Mouse (Mus musculus): ENCODE results near the gene Zfp386. TPM values are rescaled to one million over a fixed set of nuclear protein-coding genes. Genes with fewer than 3 reads are reported as not detected.

Zfp386 gene
- total RNA-seq, 4 experiments from 2014 or later, result 22.9 to 26.8 (median 24.2) TPM

- DNase-seq (ENCODE audit: low spot score in 2 of 2), result no peak
Observed at GRCm38 (mm10) chr12:116089836-116090235, 42.3 kb downstream of the Zfp386 start.

- DNase-seq (ENCODE audit: low spot score in 2 of 2), result no peak
Observed at GRCm38 (mm10) chr12:116094765-116095555, 47.4 kb downstream of the Zfp386 start.

GRCm38 (mm10) chr12:116096361-116096904 lies 48.9 kb downstream of the Zfp386 start:
- DNase-seq (ENCODE audit: low spot score in 2 of 2), result no peak

GRCm38 (mm10) chr12:116097166-116097565 lies 49.6 kb downstream of the Zfp386 start:
- no peak for DNase-seq (ENCODE audit: low spot score in 2 of 2)

- DNase-seq (ENCODE audit: low spot score in 2 of 2), result no peak
Observed at GRCm38 (mm10) chr12:116101945-116102344, 54.4 kb downstream of the Zfp386 start.

- no peak for DNase-seq (ENCODE audit: low spot score in 2 of 2)
Observed at GRCm38 (mm10) chr12:116109451-116110353, 62.2 kb downstream of the Zfp386 start.

GRCm38 (mm10) chr12:116111007-116111694 lies 63.6 kb downstream of the Zfp386 start:
- no peak for DNase-seq (ENCODE audit: low spot score in 2 of 2)

Other genes with a start within 250 kb of the Zfp386 start
- 1 to 10 TPM in 2 of 4 experiments, under 1 TPM in 2; 0.77 to 1.5 (median 1.0) TPM for gene Vipr2, start 30.0 kb downstream of the Zfp386 start, total RNA-seq (2022)
- gene Wdr60, start 215.3 kb downstream of the Zfp386 start, total RNA-seq (2022), result 10 to 100 TPM; 13.8 to 19.6 (median 14.2) TPM
- gene Gm11027, start 227.7 kb downstream of the Zfp386 start, total RNA-seq (2022), result not detected
- 10 to 100 TPM; 26.7 to 32.3 (median 29.1) TPM for gene Esyt2, start 233.5 kb downstream of the Zfp386 start, total RNA-seq (2022)

Data from gastrocnemius, adult 8-10 months (tissue).